Mouse (Mus musculus) bone marrow macrophage, adult 2 months (primary cell): ENCODE measurements around the gene Cfap73. TPM values are rescaled to one million over a fixed set of nuclear protein-coding genes. Genes with fewer than 3 reads are reported as not detected.
A peak's percentile ranks its signal among the peaks of the same experiment; 100 is the strongest.

ENCODE experiments used
- H3K27ac ChIP-seq: 2 replicates; pipeline ENCODE4 v1.5.1; 2012; ENCODE audit warnings: low read depth, low read length; ENCODE audit not compliant: insufficient read depth
- H3K4me1 ChIP-seq: 2 replicates; pipeline ENCODE4 v1.6.1; 2012; ENCODE audit warnings: low read length; ENCODE audit not compliant: control insufficient read depth, insufficient read depth
- H3K4me3 ChIP-seq: 2 replicates; pipeline ENCODE4 v1.5.1; 2012; ENCODE audit warnings: mild to moderate bottlenecking, low read length, moderate library complexity; ENCODE audit not compliant: insufficient read depth
- CTCF ChIP-seq: IDR thresholded peaks from 2 replicates; pipeline ENCODE4 v1.5.1; 2012; ENCODE audit warnings: low read depth, mild to moderate bottlenecking, low read length, moderate library complexity
- POLR2A ChIP-seq: IDR thresholded peaks from 2 replicates; pipeline ENCODE4 v1.6.1; 2012; ENCODE audit warnings: mild to moderate bottlenecking, low read depth, low read length, borderline replicate concordance
- polyA plus RNA-seq: library from polyadenylated mRNA; stranded (reverse); fragments of >200 nt; gene quantifications from 2 replicates; pipeline ENCODE4 v1.2.4, GENCODE M21; 2012; ENCODE audit not compliant: missing spikeins, insufficient read depth, insufficient read length

Gene Cfap73
- polyA plus RNA-seq, 1 experiment, result not detected

GRCm38 (mm10) chr5:120668761-120669160, 34.7 kb upstream of the Cfap73 start:
- H3K4me1 ChIP-seq, result no peaks in the 10 kb centered on the region
- TF ChIP-seq CTCF (no peak), POLR2A (no peak)
- no peak overlapping the region for H3K27ac ChIP-seq
- H3K4me3 ChIP-seq, result no peak overlapping the region

GRCm38 (mm10) chr5:120664888-120665287, 30.9 kb upstream of the Cfap73 start:
- Histone ChIP-seq H3K4me3 (no peak overlapping the region), H3K27ac (no peak overlapping the region), H3K4me1 (no peaks in the 10 kb centered on the region)
- TF ChIP-seq CTCF (no peak), POLR2A (no peak)

- no peak overlapping the region for H3K27ac ChIP-seq
- no peak overlapping the region for H3K4me3 ChIP-seq
- H3K4me1 ChIP-seq, result no peaks in the 10 kb centered on the region
- TF ChIP-seq CTCF (no peak), POLR2A (no peak)
These were observed 26.8 kb upstream of the Cfap73 start for GRCm38 (mm10) chr5:120660816-120661215.

- H3K4me3 ChIP-seq, result no peak overlapping the region
- no peaks in the 10 kb centered on the region for H3K4me1 ChIP-seq
- H3K27ac ChIP-seq, result no peak overlapping the region
- no peak for TF ChIP-seq POLR2A
- no peak for TF ChIP-seq CTCF
These were observed 22.3 kb upstream of the Cfap73 start for GRCm38 (mm10) chr5:120656281-120656751.

GRCm38 (mm10) chr5:120653873-120654272, 19.8 kb upstream of the Cfap73 start:
- Histone ChIP-seq H3K4me1 (no peaks in the 10 kb centered on the region), H3K4me3 (no peak overlapping the region), H3K27ac (no peak overlapping the region)
- TF ChIP-seq CTCF, result no peak
- no peak for TF ChIP-seq POLR2A

- no peak overlapping the region for H3K27ac ChIP-seq
- TF ChIP-seq POLR2A (no peak), CTCF (no peak)
- H3K4me3 ChIP-seq, result no peak overlapping the region
- H3K4me1 ChIP-seq, result peaks cover 3% of the 10 kb centered on the region
These were observed 19.1 kb upstream of the Cfap73 start for GRCm38 (mm10) chr5:120652915-120653701.

GRCm38 (mm10) chr5:120651230-120651629, 17.2 kb upstream of the Cfap73 start:
- H3K27ac ChIP-seq, result no peak overlapping the region
- H3K4me1 ChIP-seq, result peaks cover 8% of the 10 kb centered on the region
- TF ChIP-seq POLR2A, result no peak
- no peak for TF ChIP-seq CTCF
- H3K4me3 ChIP-seq, result no peak overlapping the region

GRCm38 (mm10) chr5:120649938-120650337, 15.9 kb upstream of the Cfap73 start:
- peaks cover 10% of the 10 kb centered on the region for H3K4me1 ChIP-seq
- no peak overlapping the region for H3K4me3 ChIP-seq

GRCm38 (mm10) chr5:120649374-120649933, 15.4 kb upstream of the Cfap73 start:
- no peak overlapping the region for H3K27ac ChIP-seq
- peak overlapping the region; percentile 60 for H3K4me3 ChIP-seq
- no peak for TF ChIP-seq POLR2A
- TF ChIP-seq CTCF, result no peak
- peaks cover 10% of the 10 kb centered on the region for H3K4me1 ChIP-seq

More at GRCm38 (mm10) chr5:120649938-120650337, 15.9 kb upstream of the Cfap73 start:
- no peak for TF ChIP-seq CTCF
- no peak for TF ChIP-seq POLR2A
- no peak overlapping the region for H3K27ac ChIP-seq
